Mouse (Mus musculus) erythroid progenitor cell, adult 5-6 weeks (primary cell): ENCODE measurements around the gene Vav3. TPM values are rescaled to one million over a fixed set of nuclear protein-coding genes. Genes with fewer than 3 reads are reported as not detected.

ENCODE experiments used
- ATAC-seq: replicated peaks from 2 replicates; pipeline ENCODE4 v1.8.0; 2016; ENCODE audit warnings: moderate number of reproducible peaks, mild to moderate bottlenecking, moderate TSS enrichment, inconsistent platforms; ENCODE audit not compliant: poor library complexity, low FRiP score, severe bottlenecking
- total RNA-seq, 2 experiments: library from RNA; stranded (forward) in 1 of 2; stranded (reverse) in 1 of 2; fragments of 150-400 nt in 1 of 2; fragments of 186-747, 209-891 nt in 1 of 2; gene quantifications; 2 replicates each; pipeline versions ENCODE4 v1.2.3 to v1.2.4; 2015 to 2017; ENCODE audit warnings: low replicate concordance in 2 of 2

Vav3 gene
- total RNA-seq, 2 experiments from 2014 or later: 4.4 to 18.9 TPM

DNA sequence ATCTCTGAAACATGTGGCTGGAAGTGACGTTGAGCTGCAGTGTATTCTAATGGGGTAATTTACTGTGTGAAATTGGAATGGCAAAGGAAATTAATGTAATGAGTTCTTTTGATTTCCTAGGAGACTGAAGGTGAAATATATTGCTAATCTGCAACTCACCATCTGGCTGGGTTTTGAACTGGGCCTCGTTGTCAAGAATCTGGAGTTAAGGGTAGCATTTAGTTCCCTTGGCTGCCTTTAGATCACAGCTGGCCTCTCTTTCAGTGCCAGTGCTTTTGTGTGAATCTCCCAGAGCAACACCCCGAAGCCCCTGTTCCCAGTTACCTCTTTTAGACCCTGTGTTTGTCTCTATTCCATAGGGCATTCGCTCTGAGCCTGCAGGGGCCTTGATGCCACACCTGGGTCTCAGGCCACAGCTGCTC, 148.3 kb downstream of the Vav3 start:
- no peak for ATAC-seq

DNA sequence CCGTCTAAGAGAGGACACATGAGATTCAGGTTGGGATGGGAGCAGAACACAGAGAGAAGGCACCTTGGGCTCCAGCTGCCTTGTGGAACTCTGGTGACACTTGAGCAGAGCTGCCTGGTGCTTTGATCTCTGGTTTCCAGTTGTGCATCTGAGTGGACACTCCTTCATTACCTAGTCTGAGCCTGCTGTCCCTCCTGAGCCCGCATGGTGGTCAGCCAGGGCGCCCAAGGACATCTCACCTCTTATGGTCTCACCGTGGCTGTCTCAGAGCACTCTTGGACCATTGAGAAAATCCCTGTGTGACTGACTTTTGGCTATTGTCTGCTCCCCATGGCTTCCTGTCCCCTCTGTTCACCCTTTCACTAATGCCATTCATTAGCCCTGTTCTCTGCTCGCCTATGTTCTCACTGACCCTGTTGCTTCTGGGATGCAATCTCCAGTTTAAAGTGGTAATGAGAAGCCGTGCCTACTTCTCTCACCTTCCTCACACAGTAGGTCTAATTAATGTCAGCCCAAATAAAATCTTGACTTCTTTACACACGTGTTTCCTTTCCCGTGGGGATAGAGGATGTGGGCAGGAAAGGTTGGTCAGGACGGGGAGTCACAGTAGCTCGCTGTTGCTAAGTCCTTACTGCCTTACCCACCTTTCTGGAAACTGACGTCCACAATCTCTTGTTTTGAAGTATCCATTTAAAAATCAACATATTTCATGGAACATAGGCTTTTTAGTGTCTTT, 150.3 kb downstream of the Vav3 start:
- ATAC-seq: no peak

DNA sequence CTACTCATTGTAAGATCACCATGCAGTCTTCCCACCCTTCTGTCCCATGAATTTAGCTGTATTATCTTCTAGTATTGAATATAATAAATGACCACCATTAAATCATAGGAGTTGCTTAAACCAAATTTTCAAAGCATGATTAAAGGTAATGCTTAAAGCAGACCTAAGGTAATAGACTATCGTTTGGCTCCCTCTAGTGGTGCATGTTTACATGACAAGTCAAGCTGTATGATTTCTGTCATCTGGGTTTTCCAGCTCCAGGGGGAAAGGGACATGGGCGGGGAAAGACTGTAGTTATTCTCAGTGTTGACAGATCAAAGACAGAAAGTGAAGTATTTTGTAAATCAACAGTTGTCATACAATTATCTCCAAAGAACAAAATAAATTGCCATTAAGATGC, 151.1 kb downstream of the Vav3 start:
- no peak for ATAC-seq

DNA sequence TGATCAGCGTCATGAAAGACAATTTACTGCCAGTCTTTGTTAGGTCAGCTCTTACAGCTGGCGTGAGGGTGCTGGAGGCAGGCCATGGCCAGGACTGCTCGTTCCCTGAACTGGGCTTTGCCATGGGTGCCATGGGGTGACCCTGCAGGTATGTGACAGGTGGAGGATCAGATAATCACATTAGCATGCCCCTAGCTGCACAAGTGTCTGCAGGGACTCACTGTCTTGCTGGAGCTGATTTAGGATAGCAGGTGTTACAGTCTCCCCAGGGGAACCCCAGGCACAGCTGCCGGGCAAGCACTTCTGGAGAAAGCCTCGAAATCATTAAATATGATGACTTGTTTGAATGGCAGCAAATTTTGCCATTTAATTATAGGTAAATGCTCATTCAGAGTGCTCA, 156.0 kb downstream of the Vav3 start:
- ATAC-seq: no peak

DNA sequence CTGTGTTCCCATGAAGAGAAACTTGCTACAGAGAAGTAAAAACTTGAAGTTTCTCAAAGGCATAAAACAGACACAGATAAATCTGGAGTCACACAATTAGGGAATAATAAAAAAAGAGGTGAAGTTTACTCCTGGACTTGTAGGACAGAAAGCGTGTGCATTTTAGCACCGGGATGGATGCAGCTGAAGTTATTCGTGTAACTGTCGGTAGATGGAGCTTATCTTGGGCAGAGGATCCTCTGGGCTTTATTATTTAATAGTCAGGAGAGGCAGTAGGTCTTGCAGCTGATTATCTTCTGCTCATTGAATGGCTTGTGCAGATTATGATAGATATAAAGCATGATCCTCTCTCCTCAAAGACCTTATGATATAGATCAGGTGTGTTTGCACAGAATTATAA, 156.6 kb downstream of the Vav3 start:
- no peak for ATAC-seq

DNA sequence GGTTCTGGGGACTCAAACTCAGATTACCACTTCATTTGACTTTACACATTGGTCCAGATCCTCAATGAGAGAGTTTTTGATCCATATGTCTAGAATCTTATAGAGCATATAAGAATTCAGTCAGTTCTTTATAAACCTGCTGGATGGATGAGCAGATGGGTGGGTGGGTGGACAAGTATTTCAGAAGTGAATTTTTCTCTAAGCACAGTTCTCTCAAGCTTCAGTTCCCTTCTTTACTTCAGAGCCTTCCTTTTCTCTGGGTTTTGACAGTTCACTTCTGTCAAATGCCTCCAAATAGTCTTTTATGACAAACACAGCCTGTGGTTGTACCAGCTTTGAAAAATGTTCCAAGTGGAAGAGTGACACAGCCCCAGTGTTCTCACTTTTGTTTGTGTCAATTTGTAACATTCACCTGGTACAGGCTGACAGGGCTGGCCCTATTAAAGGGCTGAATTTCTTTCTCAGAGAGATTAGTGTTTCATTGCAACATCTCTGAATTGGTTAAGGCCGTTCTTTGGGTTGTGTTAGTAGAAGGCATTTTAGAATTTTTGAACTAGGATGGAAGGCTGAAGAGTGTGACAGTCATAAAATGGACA, 159.5 kb downstream of the Vav3 start:
- no peak for ATAC-seq

DNA sequence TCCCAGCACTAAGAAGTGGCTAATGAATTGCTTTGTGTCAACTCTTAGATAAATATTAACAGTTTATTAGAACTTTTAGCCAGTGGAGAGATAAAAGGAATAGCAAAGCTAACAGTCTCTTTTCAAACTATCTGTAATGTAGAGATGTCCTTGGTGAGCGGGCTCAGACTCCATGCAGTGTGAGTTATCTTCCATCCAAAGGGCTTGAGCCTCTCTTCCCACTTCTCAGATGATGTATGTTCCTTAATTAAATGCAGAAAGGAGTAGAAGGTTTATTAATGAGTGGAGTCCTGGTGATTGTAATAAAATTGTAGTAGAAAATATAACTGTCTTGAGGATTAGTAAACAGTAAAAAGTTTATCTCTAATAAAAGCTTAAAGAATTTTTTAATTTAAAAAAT, 169.3 kb downstream of the Vav3 start:
- ATAC-seq: no peak

DNA sequence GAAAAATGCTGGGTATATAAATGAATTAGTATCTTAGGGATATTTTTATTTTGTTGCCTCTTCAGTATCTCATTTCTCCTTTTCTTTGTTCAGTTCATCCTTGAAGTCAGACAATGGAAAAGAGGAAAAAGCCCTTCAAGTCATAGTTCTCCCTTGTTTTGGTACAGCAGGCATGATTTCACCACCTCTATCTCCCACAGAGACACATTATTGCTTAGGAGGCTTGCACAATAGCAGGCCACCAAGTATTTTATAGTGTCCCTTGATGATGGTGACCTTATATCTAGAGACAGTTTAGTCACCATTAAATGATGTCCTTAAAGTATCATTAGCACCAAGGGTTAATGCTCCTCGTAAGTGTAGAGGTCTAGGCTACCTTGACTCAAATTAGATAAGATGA, 171.4 kb downstream of the Vav3 start:
- no peak for ATAC-seq

DNA sequence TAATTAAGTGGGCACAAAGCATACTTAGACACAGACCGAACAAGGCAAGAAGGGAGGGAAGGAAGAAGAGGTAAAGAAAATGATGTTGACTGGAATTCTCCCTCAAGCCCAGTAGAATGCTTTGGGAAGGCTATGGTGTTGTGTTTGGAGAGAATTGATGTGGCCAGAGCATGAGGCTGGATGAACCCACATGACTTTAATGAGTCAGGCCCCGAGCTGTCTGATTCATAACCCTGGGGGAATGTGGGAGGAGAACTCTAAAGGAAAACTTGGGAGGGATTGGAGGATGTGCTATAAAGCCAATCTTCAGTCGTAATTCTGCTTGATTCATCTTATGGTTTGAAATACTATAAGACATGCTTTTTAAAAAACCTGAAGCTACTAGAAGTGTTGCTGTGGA, 175.0 kb downstream of the Vav3 start:
- no peak for ATAC-seq

DNA sequence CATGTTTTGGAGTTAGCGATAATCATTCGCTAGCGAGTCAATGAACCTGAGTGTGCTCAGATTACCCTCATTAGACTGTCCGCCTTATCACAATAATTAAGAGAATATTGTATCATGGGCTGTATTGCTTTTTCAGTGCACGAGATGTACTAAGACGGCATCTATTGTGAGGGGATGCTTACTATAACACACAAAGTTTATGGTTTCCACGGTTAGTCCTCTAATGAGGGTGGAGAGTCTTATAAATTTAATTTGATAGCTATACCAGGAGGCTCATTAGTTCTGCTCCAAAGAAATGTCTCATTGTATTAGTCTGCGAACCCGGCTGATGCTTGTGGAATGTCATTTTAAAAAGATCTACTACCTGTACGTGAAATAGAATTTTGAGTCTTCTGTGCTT, 175.9 kb downstream of the Vav3 start:
- no peak for ATAC-seq

DNA sequence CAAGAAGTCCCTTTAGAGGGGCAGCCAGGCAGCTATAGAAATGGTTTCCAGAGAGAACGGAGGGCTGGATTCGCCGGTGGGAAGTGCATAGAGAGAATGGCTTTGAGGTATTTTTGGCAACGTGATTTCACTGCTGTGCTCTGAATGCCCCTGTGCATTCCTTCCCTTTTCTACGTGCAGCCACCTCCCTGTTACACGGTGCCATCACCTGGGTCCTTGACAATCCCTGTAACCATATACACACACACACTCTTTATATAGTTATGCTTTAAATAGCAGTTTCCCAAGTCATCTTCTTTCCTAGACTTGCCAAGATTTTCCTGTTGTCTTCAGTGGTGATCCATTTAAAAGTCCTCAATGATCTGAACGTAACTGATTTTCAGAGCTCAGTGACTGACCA, 181.7 kb downstream of the Vav3 start:
- no peak for ATAC-seq

DNA sequence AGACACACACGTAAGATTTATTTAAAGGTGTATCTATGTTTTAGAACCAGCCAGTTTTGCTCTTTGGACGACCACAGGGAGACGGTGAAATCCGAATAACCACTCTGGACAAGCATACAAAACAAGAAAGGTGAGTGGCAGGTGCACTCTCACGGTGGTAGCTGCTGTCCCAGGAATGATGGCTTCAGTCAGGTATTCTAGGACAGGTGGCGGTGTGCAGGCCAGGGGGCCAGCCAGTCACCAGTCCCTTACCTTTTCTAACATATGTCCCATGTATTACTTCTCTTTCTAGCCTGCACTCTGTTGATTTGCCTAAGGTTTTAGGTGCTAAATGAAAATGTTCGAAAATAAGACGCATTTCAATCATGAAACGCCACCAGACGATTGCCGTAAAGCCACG, 185.4 kb downstream of the Vav3 start:
- no peak for ATAC-seq

DNA sequence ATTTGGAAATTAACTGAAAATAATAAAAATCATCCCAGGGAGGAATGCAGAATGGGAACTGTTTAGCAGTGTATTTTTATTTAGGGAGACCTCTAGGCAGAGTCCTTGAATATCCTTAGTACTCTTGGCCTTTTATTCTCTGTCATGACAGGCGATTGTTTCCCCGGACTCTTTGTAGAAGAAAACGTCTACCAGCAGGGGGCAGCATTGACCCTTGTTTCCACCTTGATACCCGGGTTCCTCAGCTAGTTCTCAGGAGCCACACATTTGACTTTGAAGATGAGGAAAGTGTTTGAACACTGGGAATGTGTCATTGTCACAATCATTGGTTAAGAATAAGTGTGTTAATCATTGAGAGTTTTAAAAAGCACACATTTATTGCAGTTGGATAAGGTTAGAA, 185.8 kb downstream of the Vav3 start:
- ATAC-seq: no peak

DNA sequence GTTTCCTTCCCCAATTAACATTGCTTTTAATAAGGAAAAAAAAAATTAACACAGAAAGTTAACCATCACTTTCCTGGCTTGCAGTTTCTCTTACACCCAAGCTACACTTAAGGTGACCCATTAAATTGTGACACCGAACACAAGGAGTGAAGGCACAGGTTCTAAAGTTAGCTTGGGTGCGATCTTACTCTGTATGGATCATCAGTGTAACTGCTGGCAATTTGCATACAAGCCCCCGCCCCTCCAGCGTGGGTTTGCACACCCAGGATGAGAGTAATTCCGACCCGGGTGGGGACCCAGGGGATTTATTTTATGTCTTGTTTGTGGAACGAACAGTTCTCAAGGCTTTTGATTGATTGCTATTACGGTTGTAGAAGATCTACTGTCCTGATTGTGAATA, 186.2 kb downstream of the Vav3 start:
- no peak for ATAC-seq

DNA sequence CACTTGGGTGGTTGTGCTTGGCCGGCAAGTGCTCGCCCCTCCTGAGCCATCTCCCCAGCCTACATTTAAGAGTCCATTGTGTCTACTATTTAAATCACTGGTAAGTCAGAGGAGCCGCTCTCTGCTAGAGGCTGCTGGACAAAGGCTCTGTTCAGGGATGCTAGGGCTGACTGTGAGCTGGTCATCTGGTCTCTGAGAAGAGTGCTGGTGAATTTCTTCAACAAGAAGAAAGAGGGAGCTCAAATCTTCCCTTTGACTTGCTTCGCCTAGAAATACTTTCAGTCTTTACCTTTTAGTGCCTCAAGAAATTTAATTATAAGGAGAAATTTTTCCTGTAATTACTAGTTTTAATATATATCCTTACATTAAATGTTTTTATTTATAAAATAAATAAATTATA, 188.2 kb downstream of the Vav3 start:
- no peak for ATAC-seq

DNA sequence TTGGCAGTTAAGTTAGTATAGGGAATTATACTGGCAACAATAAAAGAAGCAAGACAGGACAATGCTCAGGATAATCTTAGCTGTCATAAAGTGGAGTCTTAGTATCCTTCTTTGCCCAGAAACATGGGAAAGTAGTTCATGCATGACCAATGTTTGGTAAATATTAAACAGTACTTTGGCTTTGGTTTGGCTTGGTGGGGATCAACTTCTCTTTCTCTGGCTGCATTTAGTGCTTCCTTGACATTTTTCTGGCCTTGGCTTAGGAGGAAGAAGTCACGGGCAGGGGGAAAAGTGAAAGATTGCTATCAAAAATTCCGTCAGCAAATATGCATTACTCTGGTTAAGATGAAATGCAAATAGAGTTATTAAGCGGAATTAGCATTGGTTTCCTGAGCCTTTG, 197.2 kb downstream of the Vav3 start:
- no peak for ATAC-seq

DNA sequence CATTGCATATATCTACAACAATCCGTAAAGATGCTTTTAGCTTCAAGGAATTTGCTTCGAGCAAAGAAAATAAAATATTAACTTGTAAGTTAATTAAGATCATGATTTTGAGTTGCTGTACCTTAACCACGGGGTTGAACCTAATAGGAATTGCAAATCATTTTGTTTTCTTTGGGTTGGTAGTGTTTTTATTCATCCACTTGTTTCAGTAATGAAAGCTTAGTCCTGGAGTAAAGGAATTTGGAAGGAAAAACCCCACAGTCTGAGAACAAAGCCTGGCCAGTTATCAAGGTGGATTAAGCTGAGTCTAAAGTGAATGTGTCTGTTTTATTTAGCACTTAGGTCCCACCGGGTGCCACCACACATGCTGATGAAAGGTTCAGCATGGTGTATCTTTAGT, 199.6 kb downstream of the Vav3 start:
- ATAC-seq: no peak

DNA sequence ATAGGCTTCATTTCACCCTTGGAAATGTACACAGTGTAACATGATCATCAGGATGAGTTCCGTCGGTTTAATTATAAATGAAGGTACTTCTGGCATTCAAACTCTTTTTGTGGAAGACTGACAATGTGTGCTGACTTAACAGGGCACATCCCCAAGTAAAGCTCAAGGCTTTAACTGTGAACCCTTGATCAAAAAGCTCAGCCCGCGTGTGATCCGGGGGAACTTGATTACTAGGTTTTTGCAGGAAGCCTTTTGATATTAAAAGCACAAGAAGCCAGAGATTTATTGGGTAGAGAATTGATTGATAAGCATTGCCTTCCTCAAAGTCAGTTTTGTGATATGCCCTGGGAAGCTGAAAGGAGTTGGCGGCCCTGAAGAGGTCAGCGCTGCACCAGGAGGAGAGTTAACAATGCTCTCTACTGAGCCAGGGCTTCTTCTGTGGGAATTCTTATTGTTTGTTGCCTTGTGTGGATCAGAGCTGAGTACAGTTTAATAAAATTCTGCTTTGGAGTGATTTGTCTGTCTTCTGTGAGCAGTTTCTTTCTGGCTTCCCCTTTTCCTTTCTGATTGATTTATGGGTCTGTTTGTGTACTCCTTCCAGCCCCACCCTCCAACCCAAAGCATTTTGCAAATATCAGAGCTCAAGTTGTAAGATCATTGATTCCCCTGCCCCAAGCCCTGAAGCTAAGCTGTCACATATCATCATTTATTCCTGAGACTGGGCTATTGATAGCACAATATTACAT, 204.2 kb downstream of the Vav3 start:
- no peak for ATAC-seq

DNA sequence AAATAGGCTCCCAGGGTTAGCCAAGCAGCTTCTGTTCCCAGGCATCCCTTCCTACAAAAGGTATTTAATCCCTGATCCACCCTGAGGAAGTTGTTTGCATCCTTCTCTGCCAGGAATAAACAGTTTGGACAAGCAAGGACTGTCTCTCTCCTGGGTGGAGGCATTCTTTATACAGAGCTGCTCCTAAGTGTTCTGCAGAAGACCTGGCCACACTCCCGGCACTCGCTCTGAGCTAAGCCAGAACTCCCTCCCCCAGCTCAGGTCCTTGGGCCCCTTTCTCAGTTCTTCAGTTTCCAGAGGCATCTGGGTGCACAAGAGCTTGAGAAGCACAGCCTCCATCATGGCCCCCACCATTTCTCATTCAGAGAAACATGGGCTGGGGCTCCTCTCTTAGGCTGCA, 216.9 kb downstream of the Vav3 start:
- ATAC-seq: no peak

DNA sequence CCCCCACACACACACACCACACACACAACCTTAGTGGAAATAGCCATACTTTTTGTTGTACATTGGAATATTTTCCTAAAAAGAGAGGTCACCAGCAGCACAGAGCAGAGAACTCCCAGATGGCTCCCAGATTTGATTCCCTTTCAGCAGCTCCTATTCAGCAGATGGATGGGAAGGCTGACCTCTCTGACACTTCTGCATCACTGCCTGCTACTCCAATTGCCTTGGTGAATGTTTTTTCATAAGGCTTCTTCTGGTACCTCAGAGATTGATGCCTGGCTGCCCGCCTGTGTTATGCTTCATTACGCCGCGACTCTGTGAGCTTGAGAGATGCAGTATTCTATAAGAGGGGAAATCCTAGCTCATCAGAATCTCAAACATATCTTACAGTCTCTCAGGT, 220.8 kb downstream of the Vav3 start:
- no peak for ATAC-seq

DNA sequence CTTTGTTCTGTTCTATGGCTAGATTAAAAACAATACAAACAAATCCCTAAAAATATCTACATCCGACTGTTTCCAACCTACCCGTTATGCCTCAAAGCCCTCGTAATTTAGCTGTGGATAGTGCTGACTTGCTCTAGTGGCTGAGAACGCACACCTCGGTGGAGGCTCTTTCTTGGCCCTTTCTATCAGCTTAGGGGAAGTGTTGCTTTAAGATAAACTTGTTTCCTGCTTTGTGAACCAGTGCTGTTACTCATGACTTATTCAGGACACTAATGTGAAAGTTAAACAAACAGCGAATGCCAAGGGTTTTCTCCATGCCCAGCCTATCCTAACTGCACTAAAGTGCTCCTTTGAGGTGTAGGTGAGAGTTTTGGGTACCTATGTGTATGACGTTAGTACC, 221.3 kb downstream of the Vav3 start:
- no peak for ATAC-seq
